Comparison of ENCODE assay signal across 21 mouse cellular contexts in the genomic region with DNA sequence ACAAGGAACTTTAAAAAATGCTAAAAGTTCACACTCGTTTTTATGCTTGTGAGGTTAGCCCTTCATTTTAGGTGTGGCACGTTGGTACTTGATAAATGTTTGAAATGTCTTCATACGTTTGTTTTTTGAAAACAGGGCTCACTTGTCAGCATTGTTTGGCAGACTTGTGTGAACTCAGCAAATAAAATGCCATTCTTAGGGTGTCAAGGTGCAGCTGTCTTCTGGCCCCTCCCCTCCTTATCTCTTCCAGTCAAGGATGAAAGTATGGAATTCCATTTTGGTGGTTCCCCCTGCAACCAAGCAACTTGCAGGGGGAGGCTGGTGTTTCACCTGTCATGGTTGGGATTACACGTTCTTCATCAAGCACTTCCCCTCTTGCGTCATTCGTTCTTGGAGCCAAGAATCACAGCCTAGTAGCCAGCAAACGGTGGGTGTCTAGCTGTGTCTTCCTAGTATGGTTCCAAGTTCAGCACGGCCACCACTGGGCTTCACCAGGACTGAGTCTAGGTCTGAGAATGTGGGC.
"Had no signal": no experiment of that assay in that cellular context is flagged by ENCODE, and none has a peak within 500 bp of the region (broad histone marks: within the 10 kb centered on the region; RNA-seq: fewer than 3 reads in every experiment).

No protein-coding gene starts in this region.

- H3K27me3 ChIP-seq: limb, embryonic 12.5 days; limb, embryonic 15.5 days; midbrain, embryonic 13.5 days; neural tube, embryonic 12.5 days; neural tube, embryonic 15.5 days had no signal

- H3K9ac ChIP-seq: limb, embryonic 12.5 days; limb, embryonic 15.5 days; liver, embryonic 14.5 days; liver, postnatal 0 days; midbrain, embryonic 13.5 days; neural tube, embryonic 12.5 days; neural tube, embryonic 15.5 days had no signal

- H3K4me1 ChIP-seq: midbrain, embryonic 10.5 days; neural tube, embryonic 12.5 days had no signal

- H3K27ac ChIP-seq: limb, embryonic 12.5 days; limb, embryonic 15.5 days; liver, embryonic 14.5 days; midbrain, embryonic 10.5 days; midbrain, embryonic 13.5 days; neural tube, embryonic 12.5 days; neural tube, embryonic 15.5 days had no signal

- H3K4me3 ChIP-seq: limb, embryonic 12.5 days; limb, embryonic 15.5 days; midbrain, embryonic 10.5 days; midbrain, embryonic 13.5 days; neural tube, embryonic 12.5 days; neural tube, embryonic 15.5 days had no signal

- DNase-seq: kidney, adult 18-20 months; kidney, adult 9 months; kidney, postnatal 14 days; kidney, postnatal 4 days; left cerebral cortex, postnatal 4 days; liver, postnatal 0 days; right cerebral cortex, adult 18-20 months; right cerebral cortex, postnatal 14 days; spleen, adult 18-20 months; thymus, adult 18-20 months; thymus, postnatal 36 days had no signal

- H3K36me3 ChIP-seq: limb, embryonic 12.5 days; limb, embryonic 15.5 days; midbrain, embryonic 10.5 days; midbrain, embryonic 13.5 days; neural tube, embryonic 12.5 days; neural tube, embryonic 15.5 days had no signal

- H3K9me3 ChIP-seq: limb, embryonic 12.5 days; limb, embryonic 15.5 days; megakaryocyte, embryonic 14.5 days; midbrain, embryonic 10.5 days; midbrain, embryonic 13.5 days; neural tube, embryonic 12.5 days; neural tube, embryonic 15.5 days had no signal

- H3K4me2 ChIP-seq: limb, embryonic 12.5 days; limb, embryonic 15.5 days; liver, embryonic 11.5 days; midbrain, embryonic 13.5 days; neural tube, embryonic 12.5 days; neural tube, embryonic 15.5 days had no signal

- ATAC-seq: intestine, embryonic 16.5 days; liver, postnatal 0 days; midbrain, embryonic 13.5 days had no signal
